Mouse (Mus musculus): Measurements from ENCODE around the gene Catspere2.
A peak's percentile ranks its signal among the peaks of the same experiment; 100 is the strongest.
"Not testable (repeated sequence)": the region's sequence is repeated elsewhere in the genome, so short reads cannot be mapped to it uniquely, and the experiment has no call there.

Catspere2 gene

DNA sequence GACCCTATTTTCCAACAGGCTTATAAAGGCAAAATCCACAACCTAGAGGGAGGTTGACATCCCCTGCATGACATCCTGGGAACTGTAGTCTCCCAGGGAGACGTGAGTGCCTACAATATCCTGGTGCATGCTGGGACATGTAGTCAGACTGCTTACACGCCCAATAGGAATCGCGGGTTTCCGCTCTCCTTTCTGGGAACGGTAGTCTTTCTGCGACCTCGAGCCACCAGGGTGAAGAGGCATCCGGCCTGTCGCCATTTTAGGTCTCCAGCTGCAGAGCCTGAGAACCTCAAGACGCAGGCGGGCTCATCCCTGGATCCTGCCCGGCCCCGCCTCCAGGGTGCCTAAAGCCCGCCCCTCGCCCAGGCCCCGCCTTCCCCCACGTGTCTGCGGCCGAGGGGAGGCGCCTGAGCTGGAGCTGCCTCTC is at the start of gene Catspere2:
Gene Catspere2 (plus strand): TSS at position 400 of the 427 bp plus-strand sequence.
- peak; percentile 99 for DNase-seq

DNA sequence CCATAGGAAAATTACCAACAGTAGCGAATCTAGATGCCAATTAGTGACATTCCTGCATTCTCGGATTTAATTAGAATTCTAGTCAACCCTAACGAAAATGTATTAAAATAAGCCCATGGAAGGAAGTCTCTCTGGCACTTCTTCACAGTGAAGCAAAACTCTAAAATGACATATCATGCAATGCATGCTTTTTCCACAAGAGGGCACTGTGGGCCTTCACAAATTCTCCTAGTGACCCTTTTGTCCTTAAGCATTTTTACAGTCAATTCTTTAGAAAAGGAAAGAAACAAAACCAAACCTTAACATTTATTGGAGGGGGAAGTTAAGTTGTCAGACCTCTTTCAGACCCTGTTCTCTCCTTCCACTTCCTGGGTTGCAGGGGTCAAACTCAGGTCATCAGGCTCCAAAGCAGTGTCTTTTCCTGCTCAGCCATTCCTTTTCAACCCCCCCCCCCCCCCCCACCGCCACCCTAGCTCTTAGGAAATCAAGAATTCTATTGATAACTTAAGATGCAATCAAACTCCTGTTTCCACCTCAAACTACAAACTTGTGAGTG is 42.7 kb upstream of the Catspere2 start:
- DNase-seq: not testable (repeated sequence)

GRCm38 (mm10) chr1:177981276-177981675 is 1.9 kb upstream of the Catspere2 start:
- no peak for DNase-seq

DNA sequence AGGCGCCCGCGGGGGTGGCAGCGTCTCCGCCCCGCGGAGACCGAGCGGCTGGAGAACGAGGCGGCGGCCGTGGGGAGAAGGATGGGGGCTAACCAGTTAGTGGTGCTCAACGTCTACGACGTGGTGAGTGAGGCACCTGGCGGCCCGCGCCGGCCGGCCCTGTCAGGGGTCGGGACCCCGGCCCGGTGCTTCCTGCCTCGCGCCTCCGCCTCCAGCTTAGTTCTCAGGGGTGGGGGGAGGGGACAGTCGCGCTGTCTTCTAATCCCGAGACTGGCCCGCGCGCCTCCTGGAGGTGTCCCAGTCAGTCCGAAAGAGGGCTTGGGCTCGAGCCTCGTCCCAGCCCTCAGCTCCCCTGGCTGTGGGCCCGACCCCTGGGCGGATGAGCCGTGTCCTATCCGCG is 359 bp downstream of the Catspere2 start:
- DNase-seq: not testable (repeated sequence)

- peak; percentile 13 to 54 for DNase-seq
These were observed 983 bp downstream of the Catspere2 start for GRCm38 (mm10) chr1:177984206-177984605.

- DNase-seq: not testable (repeated sequence)
These were observed 4.3 kb downstream of the Catspere2 start for GRCm38 (mm10) chr1:177987476-177987875.

GRCm38 (mm10) chr1:178072798-178073197 is 89.6 kb downstream of the Catspere2 start:
- not testable (repeated sequence) for DNase-seq

GRCm38 (mm10) chr1:178097865-178098264 is 114.6 kb downstream of the Catspere2 start:
- DNase-seq: not testable (repeated sequence)

DNA sequence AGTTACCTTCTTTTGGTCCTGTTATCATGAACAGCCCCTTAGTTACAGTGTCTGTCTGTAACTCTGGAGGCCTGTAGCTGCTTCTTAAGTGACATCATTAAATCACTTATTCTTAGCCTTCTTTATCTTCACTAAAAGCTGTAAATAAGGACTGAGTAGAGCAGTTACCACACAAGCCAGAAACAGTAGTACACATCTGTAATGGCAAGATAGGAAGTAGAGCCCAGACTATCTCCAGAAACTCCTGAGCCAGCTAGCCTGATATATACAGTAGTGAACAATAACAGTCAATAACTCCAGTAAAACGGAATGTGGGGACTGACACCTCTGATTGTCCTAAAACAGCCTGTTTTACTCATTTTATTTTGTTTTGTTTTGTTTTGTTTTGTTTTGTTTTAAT is 125.3 kb downstream of the Catspere2 start:
- DNase-seq: not testable (repeated sequence)

GRCm38 (mm10) chr1:178122236-178122635 is 139.0 kb downstream of the Catspere2 start:
- DNase-seq: not testable (repeated sequence)

DNA sequence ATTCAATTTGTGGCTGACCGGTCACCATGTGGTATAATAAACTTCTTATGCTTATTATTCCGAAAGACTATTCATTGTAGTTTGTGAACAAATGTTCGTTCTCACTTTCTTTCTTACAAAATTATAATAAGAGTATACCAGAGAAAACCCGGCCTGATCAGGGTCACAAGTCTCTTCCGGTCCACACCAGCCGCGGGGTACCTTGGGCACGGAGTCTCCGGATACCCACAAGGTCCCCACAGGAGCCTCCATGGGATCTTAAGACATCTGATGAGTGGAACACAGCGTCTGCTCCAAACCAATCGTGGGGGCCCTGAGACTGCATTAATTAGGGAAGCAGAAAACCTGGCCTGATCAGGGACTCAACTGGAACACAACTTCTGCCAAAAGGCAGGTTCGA is 151.1 kb downstream of the Catspere2 start:
- no peak for DNase-seq

DNA sequence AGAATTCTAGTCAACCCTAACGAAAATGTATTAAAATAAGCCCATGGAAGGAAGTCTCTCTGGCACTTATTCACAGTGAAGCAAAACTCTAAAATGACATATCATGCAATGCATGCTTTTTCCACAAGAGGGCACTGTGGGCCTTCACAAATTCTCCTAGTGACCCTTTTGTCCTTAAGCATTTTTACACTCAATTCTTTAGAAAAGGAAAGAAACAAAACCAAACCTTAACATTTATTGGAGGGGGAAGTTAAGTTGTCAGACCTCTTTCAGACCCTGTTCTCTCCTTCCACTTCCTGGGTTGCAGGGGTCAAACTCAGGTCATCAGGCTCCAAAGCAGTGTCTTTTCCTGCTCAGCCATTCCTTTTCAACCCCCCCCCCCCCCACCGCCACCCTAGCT is 163.3 kb downstream of the Catspere2 start:
- DNase-seq: not testable (repeated sequence)

- not testable (repeated sequence) for DNase-seq
These were observed 163.7 kb downstream of the Catspere2 start for GRCm38 (mm10) chr1:178146915-178147314.

GRCm38 (mm10) chr1:178182251-178182650 is 199.0 kb downstream of the Catspere2 start:
- no peak for DNase-seq

GRCm38 (mm10) chr1:178185591-178185990 is 202.4 kb downstream of the Catspere2 start:
- no peak for DNase-seq

- DNase-seq: peak; percentile 93 to 98
These were observed 204.1 kb downstream of the Catspere2 start, which contains the start of gene Desi2 for GRCm38 (mm10) chr1:178187216-178187791. Gene Desi2, plus strand, starts transcription at chr1:178187417.

- not testable (repeated sequence) for DNase-seq
These were observed 204.6 kb downstream of the Catspere2 start for GRCm38 (mm10) chr1:178187810-178188209.

DNA sequence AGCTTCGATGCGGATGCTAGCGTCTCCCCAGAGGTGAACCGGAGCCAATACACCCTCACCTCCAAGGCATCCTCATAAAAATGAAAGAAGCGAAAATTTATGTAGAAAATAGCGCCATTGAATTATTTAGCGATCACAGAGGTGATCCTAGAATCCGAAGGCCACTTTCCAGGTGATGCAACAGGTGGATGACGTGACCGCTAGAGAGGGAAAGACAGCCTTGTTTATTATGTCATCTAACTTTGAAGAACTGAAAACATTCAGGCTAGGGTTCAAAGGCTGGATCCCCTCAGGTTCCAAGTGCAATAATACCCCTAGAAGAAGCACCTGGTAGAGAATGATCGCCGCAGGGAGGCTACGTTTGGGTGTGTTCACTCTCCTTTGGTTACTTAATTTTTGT is 205.2 kb downstream of the Catspere2 start:
- peak; percentile 8 to 42 for DNase-seq

DNA sequence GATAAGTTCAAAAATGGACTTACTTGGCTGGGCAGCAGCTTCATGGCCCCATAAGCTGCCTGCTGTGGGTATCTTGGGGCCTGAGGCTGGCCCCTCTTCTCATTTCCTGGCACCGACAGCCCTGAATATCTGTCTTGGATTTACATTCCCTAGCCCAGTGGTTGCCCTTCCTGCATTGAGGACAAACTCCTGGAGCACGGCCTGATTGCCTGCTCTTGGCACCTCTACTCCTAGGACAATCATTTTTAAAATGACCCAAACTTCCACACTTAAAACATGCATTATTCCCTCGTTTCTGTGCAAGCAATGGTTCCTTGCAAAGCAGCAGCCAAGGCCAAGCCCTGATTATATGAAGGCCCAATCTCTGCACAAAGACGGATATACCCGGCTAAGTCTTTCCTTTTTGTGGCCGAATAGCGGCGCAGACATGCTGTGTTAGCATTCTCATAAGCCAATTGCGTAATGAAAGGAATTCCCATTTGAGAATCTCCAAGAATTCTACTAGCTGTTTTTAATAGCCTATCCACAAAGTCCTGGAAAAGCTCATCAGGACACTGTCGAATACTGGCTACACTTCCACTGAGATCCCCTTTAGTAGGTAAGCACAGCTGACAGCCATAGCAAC is 222.6 kb downstream of the Catspere2 start:
- no peak for DNase-seq

GRCm38 (mm10) chr1:178207856-178208255 is 224.6 kb downstream of the Catspere2 start:
- not testable (repeated sequence) for DNase-seq

DNA sequence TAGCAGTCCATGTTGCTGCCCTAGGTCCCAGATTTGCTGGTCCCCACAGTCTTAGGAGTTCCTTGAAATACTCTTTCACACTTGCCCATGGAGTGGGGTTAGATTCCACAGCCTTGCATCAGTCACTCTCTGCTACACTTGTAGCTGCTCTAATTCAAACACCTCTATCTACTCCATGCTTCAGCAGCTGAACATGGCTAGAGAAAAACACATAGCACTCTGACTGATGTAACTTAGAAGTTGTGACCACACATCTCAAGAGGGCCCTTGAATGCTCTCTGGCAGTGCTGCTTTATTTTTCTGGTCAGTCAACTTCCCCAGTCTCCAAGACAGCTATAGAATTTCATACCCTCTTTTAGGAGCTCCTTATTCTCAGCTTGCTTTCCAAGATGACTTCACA is 226.7 kb downstream of the Catspere2 start:
- DNase-seq: no peak

- DNase-seq: no peak
These were observed 233.9 kb downstream of the Catspere2 start for GRCm38 (mm10) chr1:178217157-178217556.

- DNase-seq: no peak
These were observed 235.1 kb downstream of the Catspere2 start for GRCm38 (mm10) chr1:178218305-178218704.

All from kidney, postnatal 25 days (tissue).